15 mouse cellular contexts compared by ENCODE assay signal in the genomic region with DNA sequence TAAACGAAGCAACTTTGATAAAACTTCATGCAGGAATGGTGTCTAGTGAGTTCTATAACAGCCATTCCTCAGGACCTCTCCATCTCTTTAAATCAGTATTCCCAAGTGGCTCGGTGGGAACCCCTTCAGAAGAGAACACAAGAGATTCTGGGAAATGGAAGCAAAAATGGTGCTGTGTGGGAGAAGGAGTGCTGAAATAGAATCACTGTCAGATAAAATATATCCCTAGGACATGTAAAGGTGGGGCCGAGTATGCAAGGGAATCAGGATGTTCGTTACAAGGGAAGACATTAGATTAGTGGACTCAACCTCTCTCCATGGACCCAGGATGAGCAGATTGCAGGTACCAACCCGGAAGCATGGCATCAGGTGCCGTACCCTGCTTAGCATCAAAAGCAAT.
DNase-seq lines count a peak whose midpoint lies in the region; ATAC-seq lines count a peak whose summit lies in the region.
"Had no signal": no experiment of that assay in that cellular context is flagged by ENCODE, and none has a peak within 500 bp of the region (broad histone marks: within the 10 kb centered on the region; RNA-seq: fewer than 3 reads in every experiment).

No protein-coding gene starts in this region.

- H3K9ac ChIP-seq in heart, embryonic 13.5 days, result no peak overlapping the region
- H3K9ac ChIP-seq in hindbrain, embryonic 16.5 days (ENCODE audit: low read depth, low read length), result no peak overlapping the region; the same call in 1 of the 2 replicates
- H3K9ac ChIP-seq in hindbrain, embryonic 13.5 days, result no peak overlapping the region
- H3K9ac ChIP-seq: forebrain, embryonic 13.5 days; forebrain, postnatal 0 days had no signal

- DNase-seq in frontal cortex, postnatal 14 days (ENCODE audit: low spot score in 2 of 2), result no peak
- no peak for DNase-seq in heart, postnatal 14 days
- DNase-seq in brain, adult 2 months (ENCODE audit: low read depth, low spot score), result peak; percentile 46
- no peak for DNase-seq in spleen, adult 18-20 months
- DNase-seq: gastrocnemius, postnatal 36 days; heart, adult 11 months; kidney, adult 11 months; kidney, adult 9 months had no signal

- intact Hi-C loops in heart, postnatal 14 days (cut with DNase I), result no loop called here

- 55% methylated on average over 6 of the region's 6 CpGs for WGBS in heart, embryonic 13.5 days
- WGBS in hindbrain, embryonic 16.5 days, result 77% methylated on average over 6 of the region's 6 CpGs
- 76% methylated on average over 6 of the region's 6 CpGs for WGBS in hindbrain, embryonic 13.5 days

- no peaks in the 10 kb centered on the region for H3K36me3 ChIP-seq in heart, embryonic 13.5 days
- no peaks in the 10 kb centered on the region for H3K36me3 ChIP-seq in hindbrain, embryonic 16.5 days (ENCODE audit: control insufficient read depth, insufficient read depth, low read length)
- no peaks in the 10 kb centered on the region for H3K36me3 ChIP-seq in hindbrain, embryonic 13.5 days
- H3K36me3 ChIP-seq: embryonic facial prominence, embryonic 10.5 days had no signal

- no peaks in the 10 kb centered on the region for H3K27me3 ChIP-seq in heart, embryonic 13.5 days (replicated peaks)
- no peaks in the 10 kb centered on the region for H3K27me3 ChIP-seq in hindbrain, embryonic 16.5 days (replicated peaks; ENCODE audit: control insufficient read depth, insufficient read depth, low read length)
- H3K27me3 ChIP-seq in hindbrain, embryonic 13.5 days, result no peaks in the 10 kb centered on the region
- H3K27me3 ChIP-seq: forebrain, embryonic 13.5 days had no signal

- peak overlapping the region; percentile 27; the same call in 1 of the 2 replicates for H3K4me2 ChIP-seq in heart, embryonic 13.5 days
- H3K4me2 ChIP-seq in hindbrain, embryonic 16.5 days (ENCODE audit: low read length), result no peak overlapping the region
- no peak overlapping the region for H3K4me2 ChIP-seq in hindbrain, embryonic 13.5 days
- H3K4me2 ChIP-seq: forebrain, embryonic 13.5 days had no signal

- H3K9me3 ChIP-seq in heart, embryonic 13.5 days, result no peaks in the 10 kb centered on the region
- no peaks in the 10 kb centered on the region for H3K9me3 ChIP-seq in hindbrain, embryonic 16.5 days (ENCODE audit: control insufficient read depth, low read length)
- no peaks in the 10 kb centered on the region for H3K9me3 ChIP-seq in hindbrain, embryonic 13.5 days
- H3K9me3 ChIP-seq: embryonic facial prominence, embryonic 10.5 days; forebrain, embryonic 13.5 days had no signal

- H3K27ac ChIP-seq in heart, embryonic 13.5 days (replicated peaks), result peak overlapping the region; percentile 46
- H3K27ac ChIP-seq in hindbrain, embryonic 16.5 days (ENCODE audit: low read depth, low read length), result peak overlapping the region; percentile 44
- no peak overlapping the region for H3K27ac ChIP-seq in hindbrain, embryonic 13.5 days
- H3K27ac ChIP-seq: embryonic facial prominence, embryonic 10.5 days; forebrain, embryonic 13.5 days had no signal

- ATAC-seq in frontal cortex, adult (ENCODE audit: low TSS enrichment), result peak; percentile 73
- ATAC-seq in heart, embryonic 13.5 days (ENCODE audit: extremely low read depth, insufficient number of reproducible peaks, low FRiP score, low TSS enrichment), result no peak
- no peak for ATAC-seq in hindbrain, embryonic 16.5 days
- no peak for ATAC-seq in hindbrain, embryonic 13.5 days (ENCODE audit: low FRiP score)
- ATAC-seq: forebrain, embryonic 13.5 days had no signal

- no peak overlapping the region for H3K4me3 ChIP-seq in heart, embryonic 13.5 days
- H3K4me3 ChIP-seq in hindbrain, embryonic 16.5 days (ENCODE audit: low read length), result no peak overlapping the region
- no peak overlapping the region for H3K4me3 ChIP-seq in hindbrain, embryonic 13.5 days
- H3K4me3 ChIP-seq: embryonic facial prominence, embryonic 10.5 days; forebrain, embryonic 13.5 days had no signal

- peaks cover 24% of the 10 kb centered on the region for H3K4me1 ChIP-seq in heart, embryonic 13.5 days
- peaks cover 10% of the 10 kb centered on the region for H3K4me1 ChIP-seq in hindbrain, embryonic 16.5 days (ENCODE audit: control insufficient read depth, insufficient read depth, low read depth, low read length)
- H3K4me1 ChIP-seq in hindbrain, embryonic 13.5 days (replicated peaks), result peaks cover 16% of the 10 kb centered on the region
- H3K4me1 ChIP-seq: embryonic facial prominence, embryonic 10.5 days had no signal
